Mouse (Mus musculus): ENCODE measurements at regions not wholly inside any gene's neighbourhood (a gene's known extent, or its start where the extent isn't known, plus 50 kb on each side); places are given as distances from the start of the nearest gene placed in this dataset.

- TF ChIP-seq POLR2A (IDR thresholded peaks at IDR 0.05; ENCODE audit: insufficient read length, low read depth) = no peak
- no peak for TF ChIP-seq SRF (IDR thresholded peaks at IDR 0.05; ENCODE audit: control insufficient read depth, insufficient read length, low read depth)
- TF ChIP-seq MAX (IDR thresholded peaks at IDR 0.05; ENCODE audit: low read depth) = no peak
- TF ChIP-seq USF1 (IDR thresholded peaks at IDR 0.05; ENCODE audit: low read depth) = no peak
- no peak for TF ChIP-seq REST (IDR thresholded peaks at IDR 0.05; ENCODE audit: insufficient read depth, insufficient read length)
- TF ChIP-seq TCF12 (IDR thresholded peaks at IDR 0.05; ENCODE audit: insufficient read depth, poor library complexity, severe bottlenecking) = no peak
Measured at GRCm38 (mm10) chr16:55142431-55143173, 155.2 kb downstream of the Zpld1 start.
